Mouse (Mus musculus) left cerebral cortex, adult 8-10 months (tissue): ENCODE results near the gene Gm14525. TPM values are rescaled to one million over a fixed set of nuclear protein-coding genes. Genes with fewer than 3 reads are reported as not detected.
"Not testable (repeated sequence)": the region's sequence is repeated elsewhere in the genome, so short reads cannot be mapped to it uniquely, and the experiment has no call there.

Experiments used
- DNase-seq, 2 experiments: peaks; one replicate each; pipeline ENCODE4 v3.0.0; 2022; ENCODE audit warnings: low spot score in 2 of 2
- total RNA-seq, 4 experiments: library from RNA; stranded (reverse); gene quantifications; 2 replicates each; pipeline ENCODE4 v1.2.4; 2022

Gm14525 gene
- not detected for total RNA-seq

DNA sequence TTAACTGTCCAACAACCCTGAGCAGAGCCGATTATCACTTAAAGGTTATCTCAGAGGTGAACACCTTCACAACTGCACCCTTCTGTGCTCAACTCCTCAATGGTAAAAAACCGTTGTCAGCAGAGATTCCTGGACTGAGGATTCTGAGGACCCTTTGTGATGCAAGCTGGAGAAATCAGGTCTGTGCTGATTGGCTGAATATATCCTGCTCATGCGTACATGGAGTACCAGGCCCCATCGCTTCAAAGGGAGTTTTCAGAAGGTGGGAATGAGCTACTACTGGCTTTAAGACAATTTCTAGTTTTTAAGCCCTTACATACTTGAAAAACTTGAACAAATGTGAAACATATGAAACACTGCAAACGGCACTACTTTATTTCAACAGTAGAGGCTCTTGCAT is at the start of gene Gm14525:
Gene Gm14525, minus strand, starts transcription at position 101 of the 400 bp plus-strand sequence.
- DNase-seq, result not testable (repeated sequence)

Other genes starting within 250 kb of the Gm14525 start
- gene Slx, start 157.1 kb downstream of the Gm14525 start, total RNA-seq, result not detected
- not detected for gene Gm6121, start 233.1 kb upstream of the Gm14525 start, total RNA-seq